Mouse (Mus musculus): ENCODE results near the gene Gpc3. TPM values are rescaled to one million over a fixed set of nuclear protein-coding genes. Genes with fewer than 3 reads are reported as not detected.

The Gpc3 gene
- total and polyA plus RNA-seq, 3 experiments, result 0.11 TPM; not detected in 2

DNA sequence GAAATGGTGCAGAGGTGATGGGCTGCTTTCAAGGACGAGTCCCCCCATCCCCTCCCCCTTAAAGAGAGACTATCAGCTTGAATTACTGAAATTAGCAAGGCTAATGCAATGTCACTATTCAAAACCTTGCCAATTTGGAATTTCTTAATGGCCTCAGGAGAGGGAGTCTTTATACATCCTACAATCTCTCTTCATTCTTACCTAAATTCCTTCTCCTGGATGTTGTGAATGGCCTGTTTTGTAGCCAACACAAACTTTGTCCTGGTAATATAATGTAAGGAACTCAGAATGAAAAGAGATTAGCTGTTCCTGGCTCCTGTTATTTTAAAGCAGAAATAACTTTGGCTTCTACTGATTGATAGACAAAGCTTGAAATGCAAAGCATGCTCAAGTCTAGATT is 325.0 kb downstream of the Gpc3 start:
- Histone ChIP-seq H3K36me3 (replicated peaks) (no peaks in the 10 kb centered on the region), H3K4me1 (ENCODE audit: insufficient read depth, low read depth, low read length) (no peaks in the 10 kb centered on the region), H3K27me3 (ENCODE audit: insufficient read depth, low read length) (no peaks in the 10 kb centered on the region), H3K9me3 (replicated peaks) (no peaks in the 10 kb centered on the region), H3K4me3 (ENCODE audit: low read depth, low read length) (no peak overlapping the region)
- no peak for ATAC-seq (ENCODE audit: extremely low read depth, insufficient number of reproducible peaks, low FRiP score, poor library complexity, severe bottlenecking)
- TF ChIP-seq TAL1 (conservative IDR thresholded peaks at IDR 0.05; ENCODE audit: low read depth, low read length) (no peak), POLR2AphosphoS5 (IDR thresholded peaks at IDR 0.05; ENCODE audit: insufficient replicate concordance, low read depth, low read length) (no peak), GATA2 (IDR thresholded peaks at IDR 0.05; ENCODE audit: borderline replicate concordance, low read depth, low read length) (no peak), CTCF (IDR thresholded peaks at IDR 0.05; ENCODE audit: low read depth, low read length) (no peak), GATA1 (IDR thresholded peaks at IDR 0.05; ENCODE audit: borderline replicate concordance, low read length) (no peak)
- DNase-seq (ENCODE audit: low spot score), result no peak

- H3K27me3 ChIP-seq (ENCODE audit: insufficient read depth, low read length), result 0 out of 2 replicates have a peak, but pooled peaks cover 4% of the 10 kb centered on the region
- no peaks in the 10 kb centered on the region for H3K9me3 ChIP-seq (replicated peaks)
- DNase-seq (ENCODE audit: low spot score) (no peak), ATAC-seq (ENCODE audit: extremely low read depth, insufficient number of reproducible peaks, low FRiP score, poor library complexity, severe bottlenecking) (no peak)
- TF ChIP-seq TAL1 (conservative IDR thresholded peaks at IDR 0.05; ENCODE audit: low read depth, low read length) (no peak), GATA2 (IDR thresholded peaks at IDR 0.05; ENCODE audit: borderline replicate concordance, low read depth, low read length) (no peak), POLR2AphosphoS5 (IDR thresholded peaks at IDR 0.05; ENCODE audit: insufficient replicate concordance, low read depth, low read length) (no peak), GATA1 (IDR thresholded peaks at IDR 0.05; ENCODE audit: borderline replicate concordance, low read length) (no peak), CTCF (IDR thresholded peaks at IDR 0.05; ENCODE audit: low read depth, low read length) (no peak)
- no peaks in the 10 kb centered on the region for H3K4me1 ChIP-seq (ENCODE audit: insufficient read depth, low read depth, low read length)
- H3K36me3 ChIP-seq (replicated peaks), result no peaks in the 10 kb centered on the region
- H3K4me3 ChIP-seq (ENCODE audit: low read depth, low read length), result no peak overlapping the region
Measured at GRCm38 (mm10) chrX:52287944-52288343, 325.8 kb downstream of the Gpc3 start.

- Histone ChIP-seq H3K9me3 (replicated peaks) (no peaks in the 10 kb centered on the region), H3K4me1 (ENCODE audit: insufficient read depth, low read depth, low read length) (no peaks in the 10 kb centered on the region), H3K4me3 (ENCODE audit: low read depth, low read length) (no peak overlapping the region), H3K27me3 (ENCODE audit: insufficient read depth, low read length) (0 out of 2 replicates have a peak, but pooled peaks cover 4% of the 10 kb centered on the region), H3K36me3 (replicated peaks) (no peaks in the 10 kb centered on the region)
- no peak for TF ChIP-seq TAL1 (conservative IDR thresholded peaks at IDR 0.05; ENCODE audit: low read depth, low read length)
- TF ChIP-seq GATA1 (IDR thresholded peaks at IDR 0.05; ENCODE audit: borderline replicate concordance, low read length), result no peak
- TF ChIP-seq CTCF (IDR thresholded peaks at IDR 0.05; ENCODE audit: low read depth, low read length), result no peak
- TF ChIP-seq GATA2 (IDR thresholded peaks at IDR 0.05; ENCODE audit: borderline replicate concordance, low read depth, low read length), result no peak
- TF ChIP-seq POLR2AphosphoS5 (IDR thresholded peaks at IDR 0.05; ENCODE audit: insufficient replicate concordance, low read depth, low read length), result no peak
- DNase-seq (ENCODE audit: low spot score) (no peak), ATAC-seq (ENCODE audit: extremely low read depth, insufficient number of reproducible peaks, low FRiP score, poor library complexity, severe bottlenecking) (no peak)
Measured at GRCm38 (mm10) chrX:52282070-52282469, 331.7 kb downstream of the Gpc3 start.

DNA sequence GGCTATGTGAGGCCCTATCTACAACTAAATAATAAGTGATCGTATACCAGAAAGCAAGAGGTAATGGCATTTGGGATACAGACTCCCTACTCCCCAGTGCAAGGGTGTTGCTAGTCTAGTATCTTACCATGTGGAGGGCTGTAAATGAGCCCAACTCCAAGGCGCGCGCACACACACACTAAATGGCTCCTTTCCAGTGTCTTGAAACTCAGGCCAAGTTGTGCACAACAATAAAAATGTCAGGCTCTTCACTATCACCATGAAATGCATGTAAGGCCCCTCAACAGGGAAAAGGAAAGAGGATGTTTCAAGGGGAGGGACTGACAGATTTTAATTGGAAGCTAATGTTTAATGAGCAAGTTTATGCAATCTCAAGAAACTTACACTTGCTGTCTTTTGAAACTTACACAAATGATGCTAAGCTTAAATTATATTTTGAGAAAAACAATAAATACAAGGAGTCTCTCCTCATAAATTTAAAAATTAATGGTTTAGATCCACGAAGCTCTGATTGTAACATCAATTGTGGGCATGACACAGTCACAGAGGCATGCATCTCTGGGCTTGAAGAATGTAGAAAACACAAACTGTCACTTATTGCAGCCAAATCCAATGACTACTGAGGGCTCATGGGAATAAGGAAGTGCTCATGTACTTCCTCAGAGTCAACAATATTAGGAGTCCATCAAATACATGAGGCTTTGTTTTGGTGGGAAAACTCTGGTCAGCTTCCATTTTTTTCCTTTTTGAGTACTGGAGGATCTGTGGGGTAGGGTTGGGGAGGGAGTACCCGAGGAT is 332.4 kb downstream of the Gpc3 start:
- ATAC-seq (ENCODE audit: extremely low read depth, insufficient number of reproducible peaks, low FRiP score, poor library complexity, severe bottlenecking) (no peak), DNase-seq (ENCODE audit: low spot score) (no peak)
- 0 out of 2 replicates have a peak, but pooled peaks cover 4% of the 10 kb centered on the region for H3K27me3 ChIP-seq (ENCODE audit: insufficient read depth, low read length)
- H3K4me1 ChIP-seq (ENCODE audit: insufficient read depth, low read depth, low read length), result no peaks in the 10 kb centered on the region
- H3K4me3 ChIP-seq (ENCODE audit: low read depth, low read length), result no peak overlapping the region
- H3K36me3 ChIP-seq (replicated peaks), result no peaks in the 10 kb centered on the region
- no peaks in the 10 kb centered on the region for H3K9me3 ChIP-seq (replicated peaks)
- TF ChIP-seq CTCF (IDR thresholded peaks at IDR 0.05; ENCODE audit: low read depth, low read length) (no peak), GATA2 (IDR thresholded peaks at IDR 0.05; ENCODE audit: borderline replicate concordance, low read depth, low read length) (no peak), TAL1 (conservative IDR thresholded peaks at IDR 0.05; ENCODE audit: low read depth, low read length) (no peak), GATA1 (IDR thresholded peaks at IDR 0.05; ENCODE audit: borderline replicate concordance, low read length) (no peak)

GRCm38 (mm10) chrX:52278687-52279359 is 334.9 kb downstream of the Gpc3 start:
- no peak overlapping the region for H3K4me3 ChIP-seq (ENCODE audit: low read depth, low read length)
- no peaks in the 10 kb centered on the region for H3K9me3 ChIP-seq (replicated peaks)
- H3K27me3 ChIP-seq (ENCODE audit: insufficient read depth, low read length), result 0 out of 2 replicates have a peak, but pooled peaks cover 4% of the 10 kb centered on the region
- ATAC-seq (ENCODE audit: extremely low read depth, insufficient number of reproducible peaks, low FRiP score, poor library complexity, severe bottlenecking), result no peak
- TF ChIP-seq CTCF (IDR thresholded peaks at IDR 0.05; ENCODE audit: low read depth, low read length), result no peak
- no peak for TF ChIP-seq TAL1 (conservative IDR thresholded peaks at IDR 0.05; ENCODE audit: low read depth, low read length)
- TF ChIP-seq GATA2 (IDR thresholded peaks at IDR 0.05; ENCODE audit: borderline replicate concordance, low read depth, low read length), result no peak
- TF ChIP-seq POLR2AphosphoS5 (IDR thresholded peaks at IDR 0.05; ENCODE audit: insufficient replicate concordance, low read depth, low read length), result no peak
- no peak for TF ChIP-seq GATA1 (IDR thresholded peaks at IDR 0.05; ENCODE audit: borderline replicate concordance, low read length)
- H3K36me3 ChIP-seq (replicated peaks), result no peaks in the 10 kb centered on the region
- DNase-seq (ENCODE audit: low spot score), result no peak
- no peaks in the 10 kb centered on the region for H3K4me1 ChIP-seq (ENCODE audit: insufficient read depth, low read depth, low read length)

DNA sequence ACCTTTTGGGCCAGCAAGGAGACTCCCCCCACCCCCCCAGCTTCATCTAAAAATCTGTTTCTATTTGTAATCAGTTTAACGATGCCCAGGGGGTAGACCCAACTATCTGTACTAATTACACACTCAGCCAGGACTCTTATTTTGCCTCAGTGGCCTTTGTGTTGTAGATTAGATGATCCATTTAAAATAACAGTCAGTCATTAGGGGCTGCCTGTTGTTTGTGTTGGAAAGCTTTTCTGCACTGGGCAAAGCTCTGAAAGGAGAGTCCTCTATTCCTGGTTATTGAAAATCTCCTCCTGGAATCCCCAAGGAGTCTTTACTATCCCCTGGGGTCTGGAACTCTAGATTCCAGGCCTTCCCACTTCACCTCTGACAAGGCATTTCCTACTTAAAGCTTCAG is 336.2 kb downstream of the Gpc3 start:
- TF ChIP-seq POLR2AphosphoS5 (IDR thresholded peaks at IDR 0.05; ENCODE audit: insufficient replicate concordance, low read depth, low read length) (no peak), GATA2 (IDR thresholded peaks at IDR 0.05; ENCODE audit: borderline replicate concordance, low read depth, low read length) (no peak), CTCF (IDR thresholded peaks at IDR 0.05; ENCODE audit: low read depth, low read length) (no peak), TAL1 (conservative IDR thresholded peaks at IDR 0.05; ENCODE audit: low read depth, low read length) (no peak), GATA1 (IDR thresholded peaks at IDR 0.05; ENCODE audit: borderline replicate concordance, low read length) (no peak)
- Histone ChIP-seq H3K4me3 (ENCODE audit: low read depth, low read length) (no peak overlapping the region), H3K9me3 (replicated peaks) (no peaks in the 10 kb centered on the region), H3K4me1 (ENCODE audit: insufficient read depth, low read depth, low read length) (no peaks in the 10 kb centered on the region), H3K36me3 (replicated peaks) (no peaks in the 10 kb centered on the region), H3K27me3 (ENCODE audit: insufficient read depth, low read length) (0 out of 2 replicates have a peak, but pooled peaks cover 1% of the 10 kb centered on the region)
- DNase-seq (ENCODE audit: low spot score) (no peak), ATAC-seq (ENCODE audit: extremely low read depth, insufficient number of reproducible peaks, low FRiP score, poor library complexity, severe bottlenecking) (no peak)
